Mouse (Mus musculus) stomach, postnatal 0 days (tissue): ENCODE measurements around the gene Mgat1. TPM values are rescaled to one million over a fixed set of nuclear protein-coding genes. Genes with fewer than 3 reads are reported as not detected.

Experiments used
- ATAC-seq: fragments of 200-750 bp; cut with Nextera tagmentation; 2 replicates; pipeline ENCODE4 v1.8.0; 2017; ENCODE audit not compliant: low FRiP score, low TSS enrichment
- DNase-seq: peaks from one replicate; pipeline ENCODE4 v3.0.0-alpha.2; 2016; ENCODE audit warnings: low spot score
- H3K27ac ChIP-seq: fragments of 300-500 bp; sonication (generic); replicated peaks from 2 replicates; pipeline ENCODE4 v1.5.1; 2014; ENCODE audit warnings: mild to moderate bottlenecking, control low read depth
- H3K27me3 ChIP-seq: fragments of 300-500 bp; sonication (generic); 2 replicates; pipeline ENCODE4 v1.6.1; 2014; ENCODE audit warnings: low read length; ENCODE audit not compliant: control insufficient read depth, insufficient read depth
- H3K36me3 ChIP-seq: fragments of 300-500 bp; sonication (generic); 2 replicates; pipeline ENCODE4 v1.6.1; 2014; ENCODE audit warnings: low read length, mixed read lengths; ENCODE audit not compliant: control insufficient read depth, insufficient read depth
- H3K4me1 ChIP-seq: fragments of 300-500 bp; sonication (generic); replicated peaks from 2 replicates; pipeline ENCODE4 v1.6.1; 2014; ENCODE audit warnings: antibody characterized with exemption; ENCODE audit not compliant: control insufficient read depth, insufficient read depth
- H3K4me2 ChIP-seq: fragments of 300-500 bp; sonication (generic); replicated peaks from 2 replicates; pipeline ENCODE4 v1.6.1; 2014; ENCODE audit warnings: low read depth, mild to moderate bottlenecking, control low read depth, moderate library complexity
- H3K4me3 ChIP-seq: fragments of 300-500 bp; sonication (generic); 2 replicates; pipeline ENCODE4 v1.5.1; 2014; ENCODE audit warnings: low read depth, low read length, control low read depth
- H3K9ac ChIP-seq: fragments of 300-500 bp; sonication (generic); 2 replicates; pipeline ENCODE4 v1.6.1; 2014; ENCODE audit warnings: mild to moderate bottlenecking, low read length, control low read depth, mixed read lengths
- H3K9me3 ChIP-seq: fragments of 300-500 bp; sonication (generic); 2 replicates; pipeline ENCODE4 v1.6.1; 2016; ENCODE audit warnings: low read length; ENCODE audit not compliant: control insufficient read depth
- CTCF ChIP-seq: IDR thresholded peaks from 2 replicates; pipeline ENCODE4 v1.5.1; 2016; ENCODE audit warnings: antibody characterized with exemption, low read depth, mild to moderate bottlenecking, moderate library complexity
- EP300 ChIP-seq: optimal IDR thresholded peaks from 2 replicates; pipeline ENCODE3; 2016; ENCODE audit warnings: antibody characterized with exemption
- WGBS: fragments of 180-500 bp; shearing (Covaris S2); extraction: QIAGEN DNeasy Blood & Tissue Kit; methylation state at CpG from one replicate; pipeline ENCODE4 v1.1.7; 2014; 5-methylcytosine and 5-hydroxymethylcytosine counted together
- polyA plus RNA-seq: library from polyadenylated mRNA; unstranded; fragments of >200 nt; fragmentation: Nextera tagmentation; extraction: Ambion mirVana; gene quantifications from 2 replicates; pipeline ENCODE4 v1.2.1, GENCODE M21; 2015

Gene Mgat1
- polyA plus RNA-seq, 1 experiment from 2014 or later: 43.4 TPM

- Histone ChIP-seq H3K27me3 (no peaks in the 10 kb centered on the region), H3K27ac (no peak overlapping the region), H3K36me3 (peaks cover 9% of the 10 kb centered on the region), H3K9ac (no peak overlapping the region), H3K4me1 (peaks cover 20% of the 10 kb centered on the region), H3K9me3 (no peaks in the 10 kb centered on the region), H3K4me2 (peak overlapping the region; percentile 0; the same call in 1 of the 2 replicates), H3K4me3 (no peak overlapping the region)
- 80% methylated on average over 5 of the region's 5 CpGs for WGBS
- TF ChIP-seq EP300 (no peak), CTCF (no peak)
- no peak for DNase-seq
- ATAC-seq: no peak
Observed at GRCm38 (mm10) chr11:49252048-49252447, 8.1 kb downstream of the Mgat1 start.

GRCm38 (mm10) chr11:49253035-49253434 is 9.0 kb downstream of the Mgat1 start:
- ATAC-seq (no peak), DNase-seq (no peak)
- Histone ChIP-seq H3K9me3 (no peaks in the 10 kb centered on the region), H3K27ac (no peak overlapping the region), H3K4me2 (no peak overlapping the region), H3K9ac (no peak overlapping the region), H3K27me3 (no peaks in the 10 kb centered on the region), H3K4me1 (peaks cover 14% of the 10 kb centered on the region; the same call in 1 of the 2 replicates), H3K4me3 (no peak overlapping the region), H3K36me3 (peaks cover 9% of the 10 kb centered on the region)
- no peak for TF ChIP-seq EP300
- TF ChIP-seq CTCF: no peak
- WGBS: 74% methylated on average over 6 of the region's 6 CpGs

- Histone ChIP-seq H3K9ac (no peak overlapping the region), H3K4me2 (no peak overlapping the region), H3K4me3 (no peak overlapping the region), H3K27me3 (no peaks in the 10 kb centered on the region), H3K4me1 (no peaks in the 10 kb centered on the region), H3K27ac (no peak overlapping the region), H3K36me3 (peaks cover 28% of the 10 kb centered on the region), H3K9me3 (no peaks in the 10 kb centered on the region)
- DNase-seq (no peak), ATAC-seq (no peak)
- 77% methylated on average over 2 of the region's 2 CpGs for WGBS
- TF ChIP-seq EP300 (no peak), CTCF (no peak)
Observed at GRCm38 (mm10) chr11:49259296-49259695, 15.3 kb downstream of the Mgat1 start.

- DNase-seq (no peak), ATAC-seq (no peak)
- peaks cover 25% of the 10 kb centered on the region for H3K36me3 ChIP-seq
- WGBS: 29% methylated on average over 1 of the region's 1 CpGs
- H3K9me3 ChIP-seq: no peaks in the 10 kb centered on the region
- TF ChIP-seq EP300: no peak
- no peaks in the 10 kb centered on the region for H3K4me1 ChIP-seq
- no peak overlapping the region for H3K9ac ChIP-seq
- no peak overlapping the region for H3K27ac ChIP-seq
- no peaks in the 10 kb centered on the region for H3K27me3 ChIP-seq
- no peak overlapping the region for H3K4me2 ChIP-seq
- H3K4me3 ChIP-seq: no peak overlapping the region
Observed at GRCm38 (mm10) chr11:49259829-49260228, 15.8 kb downstream of the Mgat1 start.

GRCm38 (mm10) chr11:49260598-49261312 is 16.8 kb downstream of the Mgat1 start:
- Histone ChIP-seq H3K4me1 (no peaks in the 10 kb centered on the region), H3K36me3 (peaks cover 24% of the 10 kb centered on the region), H3K4me3 (no peak overlapping the region), H3K4me2 (no peak overlapping the region), H3K9ac (no peak overlapping the region), H3K9me3 (no peaks in the 10 kb centered on the region), H3K27me3 (no peaks in the 10 kb centered on the region), H3K27ac (no peak overlapping the region)
- TF ChIP-seq EP300: no peak
- TF ChIP-seq CTCF: no peak
- ATAC-seq (peak; percentile 31; the same call in 1 of the 2 replicates), DNase-seq (peak; percentile 42)
- 85% methylated on average over 21 of the region's 21 CpGs for WGBS

GRCm38 (mm10) chr11:49261313-49261855 is 17.4 kb downstream of the Mgat1 start:
- H3K9ac ChIP-seq: no peak overlapping the region
- no peak overlapping the region for H3K27ac ChIP-seq
- 90% methylated on average over 14 of the region's 14 CpGs for WGBS
- H3K9me3 ChIP-seq: no peaks in the 10 kb centered on the region
- no peak overlapping the region for H3K4me3 ChIP-seq
- no peak for TF ChIP-seq CTCF
- TF ChIP-seq EP300: no peak
- DNase-seq (no peak), ATAC-seq (no peak)
- H3K4me2 ChIP-seq: no peak overlapping the region
- peaks cover 24% of the 10 kb centered on the region for H3K36me3 ChIP-seq
- H3K4me1 ChIP-seq: no peaks in the 10 kb centered on the region
- H3K27me3 ChIP-seq: no peaks in the 10 kb centered on the region
